Mouse (Mus musculus): ENCODE data around the gene Myh7. TPM values are rescaled to one million over a fixed set of nuclear protein-coding genes. Genes with fewer than 3 reads are reported as not detected.
A peak's percentile ranks its signal among the peaks of the same experiment; 100 is the strongest.
"Not testable (repeated sequence)": the region's sequence is repeated elsewhere in the genome, so short reads cannot be mapped to it uniquely, and the experiment has no call there.

Gene Myh7
- polyA plus RNA-seq, 1 experiment from 2014 or later = 7.5 TPM

DNA sequence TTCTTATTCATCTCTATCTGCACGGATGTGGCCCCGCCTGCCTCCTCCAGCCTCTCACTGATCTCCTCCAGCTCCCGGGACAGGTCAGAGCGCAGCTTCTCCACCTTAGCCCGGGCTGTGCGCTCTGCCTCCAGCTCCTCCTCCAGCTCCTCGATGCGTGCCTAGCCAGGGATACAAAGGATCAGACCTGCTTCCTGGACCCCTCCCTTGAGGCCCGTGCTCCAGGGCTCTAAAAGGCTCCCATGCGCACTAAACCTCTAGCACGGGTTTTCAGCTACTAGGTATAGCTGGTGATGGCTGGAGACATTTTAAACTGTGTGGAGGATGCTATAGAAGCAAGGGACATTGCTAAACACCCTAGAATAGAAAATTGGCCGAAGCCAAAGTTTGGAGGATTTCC is 43.9 kb downstream of the Myh7 start:
- ATAC-seq (ENCODE audit: insufficient read depth, low FRiP score, low read depth) = no peak
- no peak overlapping the region for H3K27ac ChIP-seq
- no peak overlapping the region for H3K4me3 ChIP-seq (replicated peaks)
- no peaks in the 10 kb centered on the region for H3K36me3 ChIP-seq
- H3K4me1 ChIP-seq = no peaks in the 10 kb centered on the region
- H3K27me3 ChIP-seq (replicated peaks) = no peaks in the 10 kb centered on the region
- no peak overlapping the region for H3K4me2 ChIP-seq
- 58% methylated on average over 12 of the region's 12 CpGs for WGBS
- no peak overlapping the region for H3K9ac ChIP-seq
- H3K9me3 ChIP-seq = no peaks in the 10 kb centered on the region

DNA sequence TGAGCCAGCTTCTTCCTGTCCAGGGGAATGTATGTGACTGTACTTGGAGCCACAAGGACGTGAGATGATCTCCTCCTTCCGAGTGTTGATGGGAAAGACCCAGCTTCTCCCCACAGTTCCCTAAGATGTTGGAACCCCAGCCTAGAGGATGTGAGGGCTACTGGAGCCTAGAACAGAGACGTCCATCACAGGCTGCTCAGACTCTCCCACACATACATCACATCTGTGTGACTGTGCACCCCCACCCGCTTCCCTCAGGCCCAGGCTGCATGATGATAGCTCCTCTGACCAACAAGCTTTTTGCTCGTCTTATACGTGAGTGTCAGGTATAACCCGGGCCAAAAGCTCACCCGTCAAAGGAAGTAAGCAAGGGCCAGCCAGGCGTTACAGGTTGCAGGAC is 45.6 kb downstream of the Myh7 start:
- Histone ChIP-seq H3K4me3 (replicated peaks) (no peak overlapping the region), H3K36me3 (no peaks in the 10 kb centered on the region), H3K27me3 (replicated peaks) (no peaks in the 10 kb centered on the region), H3K4me1 (no peaks in the 10 kb centered on the region), H3K9ac (no peak overlapping the region), H3K27ac (no peak overlapping the region), H3K9me3 (no peaks in the 10 kb centered on the region), H3K4me2 (no peak overlapping the region)
- ATAC-seq (ENCODE audit: insufficient read depth, low FRiP score, low read depth) = no peak
- 80% methylated on average over 9 of the region's 9 CpGs for WGBS

DNA sequence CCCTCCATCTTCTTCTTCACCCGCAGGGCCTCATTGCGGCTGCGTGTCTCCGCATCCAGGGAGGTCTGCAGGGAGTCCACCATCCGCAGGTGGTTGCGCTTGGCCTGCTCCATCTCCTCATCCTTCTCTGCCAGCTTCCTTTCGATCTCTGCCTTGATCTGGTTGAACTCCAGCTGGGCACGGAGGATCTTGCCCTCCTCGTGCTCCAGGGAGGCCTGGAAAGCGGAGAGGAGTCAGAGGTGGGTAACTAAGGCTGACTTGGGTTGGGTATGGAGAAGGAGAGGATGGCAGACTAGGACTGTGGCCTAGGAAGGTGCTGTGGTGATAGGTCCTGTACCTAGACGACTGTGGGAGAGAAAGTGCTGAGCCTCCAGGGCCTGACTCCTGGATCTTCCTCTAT is 47.4 kb downstream of the Myh7 start:
- not testable (repeated sequence) for H3K27me3 ChIP-seq (replicated peaks); H3K9me3 ChIP-seq; H3K9ac ChIP-seq; H3K4me2 ChIP-seq; H3K4me3 ChIP-seq (replicated peaks); H3K4me1 ChIP-seq; H3K36me3 ChIP-seq; ATAC-seq (ENCODE audit: insufficient read depth, low FRiP score, low read depth); H3K27ac ChIP-seq
- 85% methylated on average over 11 of the region's 11 CpGs for WGBS

DNA sequence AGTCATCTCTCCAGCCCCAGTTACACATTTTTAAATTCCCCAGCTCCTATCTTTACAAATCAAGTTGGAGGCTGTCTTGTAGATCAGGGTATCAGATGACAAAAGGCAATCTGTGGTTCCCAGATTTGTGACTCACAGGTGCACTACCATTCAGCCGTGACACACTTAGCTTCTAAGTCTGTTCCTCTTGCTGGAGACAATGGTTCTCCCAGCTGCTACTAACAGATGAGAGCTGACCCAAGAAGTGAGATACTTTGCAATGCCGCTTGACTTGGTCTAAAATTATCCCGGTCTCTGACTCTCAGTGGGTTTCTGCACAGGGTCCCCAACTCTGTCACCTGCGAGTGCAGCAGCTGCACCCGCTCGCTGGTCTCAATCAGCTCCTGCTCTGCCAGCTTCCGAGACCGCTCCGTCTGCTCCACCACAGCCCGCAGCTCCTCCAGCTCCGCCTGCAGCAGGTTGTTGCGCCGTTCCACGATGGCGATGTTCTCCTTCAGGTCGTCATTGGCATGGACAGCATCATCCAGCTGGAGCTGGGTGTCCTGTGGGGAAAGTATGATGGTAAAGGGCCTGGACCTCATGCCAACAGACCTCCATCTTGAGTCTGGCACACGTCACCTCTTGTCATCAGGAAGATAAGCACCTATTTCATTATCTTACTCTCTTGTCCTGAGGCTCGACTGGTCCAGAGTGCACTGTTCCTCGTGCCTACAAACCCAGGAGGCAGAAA is 48.3 kb downstream of the Myh7 start:
- H3K4me3 ChIP-seq (replicated peaks) = no peak overlapping the region
- 76% methylated on average over 19 of the region's 19 CpGs for WGBS
- no peak overlapping the region for H3K4me2 ChIP-seq
- H3K36me3 ChIP-seq = no peaks in the 10 kb centered on the region
- no peaks in the 10 kb centered on the region for H3K4me1 ChIP-seq
- no peaks in the 10 kb centered on the region for H3K9me3 ChIP-seq
- no peaks in the 10 kb centered on the region for H3K27me3 ChIP-seq (replicated peaks)
- H3K27ac ChIP-seq = no peak overlapping the region
- no peak overlapping the region for H3K9ac ChIP-seq
- no peak for ATAC-seq (ENCODE audit: insufficient read depth, low FRiP score, low read depth)

DNA sequence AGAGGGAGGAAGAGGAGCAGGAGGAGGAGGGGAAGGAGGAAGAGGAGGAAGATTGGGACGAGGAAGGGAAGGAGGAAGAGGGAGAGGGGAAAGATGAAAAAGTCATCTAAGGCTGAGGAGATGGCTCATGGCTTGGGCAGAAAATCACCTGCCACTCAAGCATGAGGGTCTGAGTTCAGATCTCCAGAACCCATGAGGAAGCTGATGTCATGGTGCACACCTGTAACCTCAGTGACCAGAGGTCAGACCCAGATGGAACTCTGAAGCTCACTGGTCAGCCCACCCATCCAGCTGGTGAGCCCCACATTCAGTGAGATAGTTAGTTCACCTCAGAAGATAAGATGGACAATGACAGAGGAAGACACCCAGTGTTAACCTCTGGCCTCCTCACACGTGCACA is 49.5 kb downstream of the Myh7 start:
- Histone ChIP-seq H3K9me3 (no peaks in the 10 kb centered on the region), H3K4me1 (no peaks in the 10 kb centered on the region), H3K27ac (no peak overlapping the region), H3K4me3 (replicated peaks) (no peak overlapping the region), H3K9ac (no peak overlapping the region), H3K36me3 (no peaks in the 10 kb centered on the region), H3K4me2 (no peak overlapping the region), H3K27me3 (replicated peaks) (no peaks in the 10 kb centered on the region)
- no peak for ATAC-seq (ENCODE audit: insufficient read depth, low FRiP score, low read depth)
- 58% methylated on average over 2 of the region's 2 CpGs for WGBS

DNA sequence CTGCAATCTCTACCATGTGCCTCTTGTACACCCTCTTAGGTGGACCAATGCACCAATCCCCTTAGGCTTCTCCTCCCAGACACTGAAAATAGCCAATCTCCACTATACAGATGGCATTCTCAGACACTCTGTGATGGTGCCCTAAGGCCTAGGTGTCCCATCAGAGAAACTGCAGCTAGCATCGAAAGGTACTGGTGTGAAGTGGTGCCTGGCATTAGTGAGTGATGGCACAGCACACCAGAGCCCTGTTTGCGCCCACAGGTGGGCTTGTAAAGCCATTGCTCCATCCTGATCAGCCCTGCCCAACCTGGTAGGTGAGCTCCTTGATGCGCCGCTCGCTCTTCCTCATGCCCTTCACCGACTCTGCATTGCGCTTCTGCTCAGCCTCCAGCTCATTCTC is 50.5 kb downstream of the Myh7 start:
- Histone ChIP-seq H3K4me3 (replicated peaks) (no peak overlapping the region), H3K9me3 (no peaks in the 10 kb centered on the region), H3K4me1 (no peaks in the 10 kb centered on the region), H3K36me3 (no peaks in the 10 kb centered on the region), H3K27me3 (replicated peaks) (no peaks in the 10 kb centered on the region), H3K4me2 (no peak overlapping the region), H3K27ac (no peak overlapping the region), H3K9ac (no peak overlapping the region)
- WGBS = 92% methylated on average over 7 of the region's 7 CpGs
- no peak for ATAC-seq (ENCODE audit: insufficient read depth, low FRiP score, low read depth)

DNA sequence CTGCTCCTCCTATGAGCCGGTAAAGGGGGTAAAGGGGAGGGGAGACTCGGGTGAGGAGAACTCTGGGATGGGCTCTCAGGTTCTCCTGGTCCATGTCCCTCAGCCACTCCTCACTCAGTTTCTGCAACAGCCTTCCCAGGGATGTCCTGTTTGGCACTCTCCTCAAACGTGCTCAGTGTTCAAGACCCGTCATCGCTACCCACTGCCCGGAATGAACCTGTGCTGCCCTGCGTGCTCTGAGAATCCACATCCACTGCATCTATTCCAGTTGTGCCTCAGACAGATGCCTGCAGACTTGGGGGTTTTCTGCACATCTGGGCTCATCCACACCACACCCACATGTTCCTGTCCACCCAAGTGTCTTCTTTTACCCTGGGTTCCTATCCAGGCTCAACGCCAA is 51.9 kb downstream of the Myh7 start:
- H3K27me3 ChIP-seq (replicated peaks) = no peaks in the 10 kb centered on the region
- no peak overlapping the region for H3K9ac ChIP-seq
- WGBS = 87% methylated on average over 8 of the region's 8 CpGs
- H3K36me3 ChIP-seq = no peaks in the 10 kb centered on the region
- ATAC-seq (ENCODE audit: insufficient read depth, low FRiP score, low read depth) = no peak
- no peaks in the 10 kb centered on the region for H3K4me1 ChIP-seq
- H3K4me3 ChIP-seq (replicated peaks) = no peak overlapping the region
- H3K27ac ChIP-seq = no peak overlapping the region
- no peaks in the 10 kb centered on the region for H3K9me3 ChIP-seq
- no peak overlapping the region for H3K4me2 ChIP-seq

DNA sequence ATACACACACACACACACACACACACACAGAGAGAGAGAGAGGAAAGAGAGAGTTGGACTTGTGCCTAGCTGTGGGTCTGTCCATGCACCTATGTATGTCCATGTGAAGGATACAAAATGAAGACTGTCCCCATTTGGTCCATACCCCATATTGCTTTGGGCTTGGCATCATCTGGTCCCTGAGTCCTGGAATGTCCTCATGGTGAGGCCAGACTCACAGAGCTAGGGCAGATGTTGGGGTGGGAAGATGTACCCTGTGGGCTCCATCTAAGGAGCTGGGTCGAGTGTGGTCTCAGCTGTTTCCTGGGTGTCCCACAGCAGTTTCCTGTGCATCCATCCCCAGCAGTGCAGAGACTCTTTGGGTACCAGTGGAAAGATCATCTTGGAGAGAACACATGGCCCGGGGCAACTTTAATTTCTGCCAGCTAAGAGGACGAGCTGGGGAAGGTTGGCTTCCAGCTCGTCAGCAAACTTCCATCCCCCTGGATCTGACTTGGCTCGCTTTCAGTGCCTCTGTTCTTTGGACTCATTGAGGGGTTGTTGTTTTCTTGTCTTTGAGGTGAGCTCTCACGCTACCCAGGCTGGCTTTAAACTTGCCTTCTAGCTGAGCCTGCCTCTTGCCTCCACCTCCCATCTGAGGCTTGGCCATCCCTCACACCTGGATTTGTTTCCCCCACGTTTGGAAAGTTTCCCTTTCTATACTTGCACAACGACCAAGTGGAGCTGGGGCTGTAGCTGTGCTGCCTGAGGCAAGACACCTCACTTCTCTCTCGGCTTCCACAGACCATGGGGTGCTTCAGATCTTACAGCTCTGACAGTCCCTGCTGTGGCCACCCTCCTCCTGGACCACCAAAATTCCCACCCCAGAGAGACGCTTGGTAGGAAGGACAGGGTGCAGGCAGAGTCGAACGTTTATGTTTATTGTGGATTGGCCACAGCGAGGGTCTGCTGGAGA is 53.1 kb downstream of the Myh7 start:
- Histone ChIP-seq H3K4me3 (replicated peaks) (no peak overlapping the region), H3K4me2 (no peak overlapping the region), H3K27ac (no peak overlapping the region), H3K27me3 (replicated peaks) (no peaks in the 10 kb centered on the region), H3K4me1 (no peaks in the 10 kb centered on the region), H3K9me3 (no peaks in the 10 kb centered on the region), H3K36me3 (no peaks in the 10 kb centered on the region), H3K9ac (no peak overlapping the region)
- no peak for ATAC-seq (ENCODE audit: insufficient read depth, low FRiP score, low read depth)
- WGBS = 56% methylated on average over 13 of the region's 13 CpGs

DNA sequence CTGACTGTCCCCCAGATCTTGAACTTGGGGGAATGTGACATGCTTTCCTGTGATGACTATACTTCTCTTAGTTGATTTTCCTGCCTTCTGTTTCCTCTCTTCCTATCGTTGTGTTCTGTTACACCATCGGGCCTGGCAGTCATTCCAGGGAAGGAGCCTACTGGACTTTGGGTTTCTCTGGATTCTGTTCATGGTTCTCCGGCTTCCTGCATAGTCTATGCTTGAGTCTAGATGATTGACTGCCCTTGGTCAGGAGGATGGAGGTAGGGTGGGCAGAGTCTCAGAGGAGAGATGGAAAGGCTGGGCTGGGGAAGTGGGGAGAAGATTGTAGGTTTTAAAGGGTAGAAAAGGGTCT is 54.3 kb downstream of the Myh7 start:
- Histone ChIP-seq H3K27ac (no peak overlapping the region), H3K4me2 (no peak overlapping the region), H3K4me3 (replicated peaks) (no peak overlapping the region), H3K27me3 (replicated peaks) (no peaks in the 10 kb centered on the region), H3K9me3 (no peaks in the 10 kb centered on the region), H3K9ac (no peak overlapping the region), H3K4me1 (0 out of 2 replicates have a peak, but pooled peaks cover 3% of the 10 kb centered on the region), H3K36me3 (no peaks in the 10 kb centered on the region)
- 80% methylated on average over 3 of the region's 3 CpGs for WGBS
- no peak for ATAC-seq (ENCODE audit: insufficient read depth, low FRiP score, low read depth)

DNA sequence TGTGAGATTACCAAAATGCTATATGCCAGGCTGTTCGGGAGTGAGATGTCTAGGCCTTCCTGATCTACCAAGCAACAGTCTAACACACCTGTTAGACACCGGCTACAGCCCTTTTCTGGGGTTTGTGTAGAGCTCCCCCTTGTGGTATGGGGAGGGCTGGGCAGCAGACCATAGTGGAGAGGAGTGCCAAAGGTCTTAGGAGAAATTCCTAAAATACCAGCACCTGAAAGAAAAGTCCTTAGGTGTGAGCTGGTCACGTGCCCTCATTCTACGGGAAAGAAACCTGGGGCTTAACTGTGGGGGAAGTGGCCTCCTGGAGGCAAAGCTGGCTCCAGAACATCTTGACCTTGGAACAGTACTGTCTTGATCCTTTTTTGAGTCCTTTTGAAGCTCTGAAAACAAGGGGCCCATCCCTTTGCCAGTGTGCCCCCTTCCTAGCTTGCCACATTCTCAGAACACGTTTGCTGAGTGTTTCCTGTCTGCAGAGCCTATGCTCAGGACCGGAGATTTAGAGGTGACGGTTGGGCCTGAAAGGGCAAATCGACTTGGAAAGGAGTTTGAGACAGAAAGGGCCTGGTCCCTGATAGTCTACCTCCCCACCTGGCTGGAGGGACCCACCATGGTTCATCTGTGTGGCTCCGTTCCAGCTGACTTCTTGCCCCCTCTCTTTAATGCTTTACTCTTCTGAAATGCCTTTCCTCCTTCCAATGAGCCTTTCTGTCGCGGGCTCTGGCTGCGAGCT is 54.8 kb downstream of the Myh7 start:
- Histone ChIP-seq H3K27ac (no peak overlapping the region), H3K9ac (no peak overlapping the region), H3K9me3 (no peaks in the 10 kb centered on the region), H3K4me1 (0 out of 2 replicates have a peak, but pooled peaks cover 3% of the 10 kb centered on the region), H3K27me3 (replicated peaks) (no peaks in the 10 kb centered on the region), H3K4me3 (replicated peaks) (no peak overlapping the region), H3K36me3 (no peaks in the 10 kb centered on the region), H3K4me2 (no peak overlapping the region)
- peak; percentile 56; the same call in 1 of the 2 replicates for ATAC-seq (ENCODE audit: insufficient read depth, low FRiP score, low read depth)
- WGBS = 53% methylated on average over 12 of the region's 12 CpGs

DNA sequence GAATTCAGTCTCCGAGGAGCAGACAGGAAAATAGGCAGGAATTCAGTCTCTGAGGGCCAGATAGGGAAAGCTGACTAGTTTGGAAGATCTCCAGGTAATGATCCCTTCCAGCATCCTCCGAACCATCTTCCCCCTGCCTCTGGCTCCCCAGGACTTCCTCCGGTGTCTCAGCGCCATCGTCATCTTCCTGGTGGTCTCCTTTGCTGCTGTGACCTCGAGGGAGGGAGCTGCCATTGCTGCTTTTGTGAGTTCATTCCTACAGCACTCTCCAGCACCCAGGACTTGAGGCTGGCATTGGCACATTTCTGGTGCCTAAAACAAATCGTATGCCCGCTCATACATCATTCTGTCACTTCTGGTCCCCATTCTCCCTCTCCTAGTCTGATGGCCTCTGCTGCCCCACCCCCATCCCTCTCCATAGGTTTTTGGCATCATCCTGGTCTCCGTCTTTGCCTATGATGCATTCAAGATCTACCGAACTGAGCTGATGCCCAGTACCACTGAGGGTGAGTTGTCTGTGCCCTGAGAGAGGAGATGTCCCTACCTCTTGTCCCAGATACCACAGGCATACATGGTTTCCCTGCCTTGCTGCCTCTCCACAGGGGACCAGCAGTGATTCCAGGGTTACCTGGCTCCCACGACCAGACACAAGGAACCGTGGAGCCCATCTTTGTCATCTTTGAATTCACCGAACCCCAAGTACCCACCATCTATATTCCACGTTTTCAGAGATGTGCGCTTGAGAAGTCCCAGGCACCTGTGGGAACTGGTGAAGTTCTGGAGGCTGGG is 55.8 kb downstream of the Myh7 start:
- Histone ChIP-seq H3K4me3 (replicated peaks) (no peak overlapping the region), H3K9me3 (no peaks in the 10 kb centered on the region), H3K4me1 (0 out of 2 replicates have a peak, but pooled peaks cover 3% of the 10 kb centered on the region), H3K27ac (no peak overlapping the region), H3K4me2 (no peak overlapping the region), H3K27me3 (replicated peaks) (no peaks in the 10 kb centered on the region), H3K36me3 (no peaks in the 10 kb centered on the region), H3K9ac (no peak overlapping the region)
- WGBS = 77% methylated on average over 15 of the region's 15 CpGs
- no peak for ATAC-seq (ENCODE audit: insufficient read depth, low FRiP score, low read depth)
